ENCODE assay signal across 11 mouse cellular contexts in genomic region chr6:116668682-116669470, GRCm38 (mm10). TPM values are rescaled to one million over a fixed set of nuclear protein-coding genes. Genes with fewer than 3 reads are reported as not detected.
A peak's percentile ranks its signal among the peaks of the same experiment; 100 is the strongest.
DNase-seq lines count a peak whose midpoint lies in the region; ATAC-seq and TF ChIP-seq lines count a peak whose summit lies in the region.
"Had no signal": no experiment of that assay in that cellular context is flagged by ENCODE, and none has a peak within 500 bp of the region (broad histone marks: within the 10 kb centered on the region; RNA-seq: fewer than 3 reads in every experiment).

No protein-coding gene starts in this region.

- H3K4me1 ChIP-seq in lung, postnatal 0 days (ENCODE audit: insufficient read depth, low read depth, low read length), result peaks cover 7% of the 10 kb centered on the region; the same call in 1 of the 2 replicates
- peaks cover 68% of the 10 kb centered on the region for H3K4me1 ChIP-seq in embryonic facial prominence, embryonic 10.5 days

- no peak for TF ChIP-seq CTCF in lung, postnatal 0 days (IDR thresholded peaks at IDR 0.05)

- H3K27me3 ChIP-seq in lung, postnatal 0 days (replicated peaks; ENCODE audit: insufficient read depth, low read length), result no peaks in the 10 kb centered on the region
- peaks cover 32% of the 10 kb centered on the region for H3K27me3 ChIP-seq in embryonic facial prominence, embryonic 10.5 days (replicated peaks; ENCODE audit: low read depth, poor library complexity, severe bottlenecking)

- ATAC-seq in lung, postnatal 0 days, result 0 out of 2 replicates have a peak, but pooled peaks have one; percentile 14
- peak; percentile 38 for ATAC-seq in megakaryocyte-erythroid progenitor cell, adult 5-6 weeks (replicated peaks; ENCODE audit: low FRiP score, low TSS enrichment, poor library complexity, severe bottlenecking)

- no peak for TF ChIP-seq EP300 in lung, postnatal 0 days (IDR thresholded peaks at IDR 0.05)

- H3K9me3 ChIP-seq in lung, postnatal 0 days (ENCODE audit: low read length), result no peaks in the 10 kb centered on the region
- H3K9me3 ChIP-seq in embryonic facial prominence, embryonic 10.5 days, result no peaks in the 10 kb centered on the region

- no peak overlapping the region for H3K4me2 ChIP-seq in lung, postnatal 0 days (replicated peaks; ENCODE audit: low read depth, low read length)

- no peaks in the 10 kb centered on the region for H3K36me3 ChIP-seq in lung, postnatal 0 days (ENCODE audit: insufficient read depth, low read length)
- H3K36me3 ChIP-seq in embryonic facial prominence, embryonic 10.5 days (replicated peaks), result no peaks in the 10 kb centered on the region

- no peak overlapping the region for H3K9ac ChIP-seq in lung, postnatal 0 days (replicated peaks; ENCODE audit: low read depth)
- H3K9ac ChIP-seq: liver, embryonic 14.5 days had no signal

- DNase-seq in adrenal gland, postnatal 14 days, result peak; percentile 30
- no peak for DNase-seq in adrenal gland, adult 18-20 months (ENCODE audit: low spot score in 2 of 2)
- DNase-seq in lung, postnatal 0 days (ENCODE audit: low spot score), result peak; percentile 30
- DNase-seq in lung, postnatal 10 days, result no peak
- DNase-seq in embryonic facial prominence, embryonic 10.5 days (ENCODE audit: low spot score), result peak; percentile 38
- DNase-seq in left cerebral cortex, adult 11 months (ENCODE audit: low spot score), result no peak
- no peak for DNase-seq in adrenal gland, adult 2 months
- DNase-seq: cerebellum, postnatal 36 days; heart, postnatal 4 days had no signal

- no peak overlapping the region for H3K27ac ChIP-seq in lung, postnatal 0 days (ENCODE audit: low read length)
- no peak overlapping the region for H3K27ac ChIP-seq in embryonic facial prominence, embryonic 10.5 days (replicated peaks)
- H3K27ac ChIP-seq: liver, embryonic 14.5 days had no signal

- 35% methylated on average over 11 of the region's 11 CpGs for WGBS in lung, postnatal 0 days
- WGBS in embryonic facial prominence, embryonic 10.5 days, result 50% methylated on average over 11 of the region's 11 CpGs

- no peak overlapping the region for H3K4me3 ChIP-seq in lung, postnatal 0 days (ENCODE audit: low read depth, low read length)
- H3K4me3 ChIP-seq in embryonic facial prominence, embryonic 10.5 days, result no peak overlapping the region

RNA-seq across cellular contexts. Expression of gene Rassf4, which starts 4.9 kb away (rescaled TPM):
- 5.7 and 11.8 TPM in 2 replicates for total RNA-seq in adrenal gland, postnatal 14 days (2021)
- total RNA-seq in adrenal gland, adult 18-20 months (2021), result 1 to 10 TPM; 3.6 to 5.4 TPM
- 9.3 and 10.0 TPM in 2 replicates for polyA plus RNA-seq in lung, postnatal 0 days (2015; fragmentation: Nextera tagmentation; extraction: Ambion mirVana)
- polyA plus RNA-seq in embryonic facial prominence, embryonic 10.5 days (2016; fragmentation: Nextera tagmentation; extraction: Ambion mirVana), result 12.8 and 19.0 TPM in 2 replicates
- 2.0 and 2.4 TPM in 2 replicates for total RNA-seq in megakaryocyte-erythroid progenitor cell, adult 5-6 weeks (2014; fragmentation: Nextera tagmentation)
- 3.3 and 5.4 TPM in 2 replicates for total RNA-seq in megakaryocyte-erythroid progenitor cell, adult 5-6 weeks (2017)
- 1 to 10 TPM; 3.9 to 7.4 TPM for total RNA-seq in adrenal gland, adult 2 months (2021)
- polyA plus RNA-seq in adrenal gland, adult 2 months (2012; rRNA removed), result 2.3 TPM in 2 replicates

RNA-seq across cellular contexts. Expression of gene Depp1, which starts 18.5 kb away (rescaled TPM):
- 67.4 and 88.3 TPM in 2 replicates for total RNA-seq in adrenal gland, postnatal 14 days (2021)
- 10 to 100 TPM; 10.1 to 23.1 TPM for total RNA-seq in adrenal gland, adult 18-20 months (2021)
- polyA plus RNA-seq in lung, postnatal 0 days (2015; fragmentation: Nextera tagmentation; extraction: Ambion mirVana), result 79.3 and 86.1 TPM in 2 replicates
- polyA plus RNA-seq in embryonic facial prominence, embryonic 10.5 days (2016; fragmentation: Nextera tagmentation; extraction: Ambion mirVana), result 16.5 and 20.6 TPM in 2 replicates
- not detected in 2 replicates for total RNA-seq in megakaryocyte-erythroid progenitor cell, adult 5-6 weeks (2014; fragmentation: Nextera tagmentation)
- total RNA-seq in megakaryocyte-erythroid progenitor cell, adult 5-6 weeks (2017), result not detected in 2 replicates
- 10 to 100 TPM in 1 of 2 experiments, 1 to 10 TPM in 1; 3.8 to 13.4 TPM for total RNA-seq in adrenal gland, adult 2 months (2021)
- polyA plus RNA-seq in adrenal gland, adult 2 months (2012; rRNA removed), result 16.6 and 22.8 TPM in 2 replicates

RNA-seq across cellular contexts. Expression of gene Zfp422, which starts 40.1 kb away (rescaled TPM):
- total RNA-seq in adrenal gland, postnatal 14 days (2021), result 23.9 and 26.2 TPM in 2 replicates
- total RNA-seq in adrenal gland, adult 18-20 months (2021), result 10 to 100 TPM; 14.5 to 21.8 TPM
- polyA plus RNA-seq in lung, postnatal 0 days (2015; fragmentation: Nextera tagmentation; extraction: Ambion mirVana), result 58.1 and 64.4 TPM in 2 replicates
- polyA plus RNA-seq in embryonic facial prominence, embryonic 10.5 days (2016; fragmentation: Nextera tagmentation; extraction: Ambion mirVana), result 267 TPM in 2 replicates
- total RNA-seq in megakaryocyte-erythroid progenitor cell, adult 5-6 weeks (2014; fragmentation: Nextera tagmentation), result 32.6 and 36.2 TPM in 2 replicates
- 21.2 and 40.2 TPM in 2 replicates for total RNA-seq in megakaryocyte-erythroid progenitor cell, adult 5-6 weeks (2017)
- 10 to 100 TPM; 14.8 to 22.9 TPM for total RNA-seq in adrenal gland, adult 2 months (2021)
- 5.0 and 6.6 TPM in 2 replicates for polyA plus RNA-seq in adrenal gland, adult 2 months (2012; rRNA removed)

RNA-seq across cellular contexts. Expression of gene Tmem72, which starts 47.8 kb away (rescaled TPM):
- total RNA-seq in adrenal gland, postnatal 14 days (2021), result 0.04 and 0.08 TPM in 2 replicates
- under 1 TPM; 0.03 TPM for total RNA-seq in adrenal gland, adult 18-20 months (2021)
- 0.01 and 0.02 TPM in 2 replicates for polyA plus RNA-seq in lung, postnatal 0 days (2015; fragmentation: Nextera tagmentation; extraction: Ambion mirVana)
- 0.04 and 0.06 TPM in 2 replicates for polyA plus RNA-seq in embryonic facial prominence, embryonic 10.5 days (2016; fragmentation: Nextera tagmentation; extraction: Ambion mirVana)
- 0.11 and 0.27 TPM in 2 replicates for total RNA-seq in megakaryocyte-erythroid progenitor cell, adult 5-6 weeks (2014; fragmentation: Nextera tagmentation)
- total RNA-seq in megakaryocyte-erythroid progenitor cell, adult 5-6 weeks (2017), result under 0.01 and 0.09 TPM in 2 replicates
- total RNA-seq in adrenal gland, adult 2 months (2021), result under 1 TPM; 0.03 to 0.06 TPM
- under 0.01 TPM in 1 of 2 replicates, not detected in the other for polyA plus RNA-seq in adrenal gland, adult 2 months (2012; rRNA removed)

Comparison
In these comparisons a context has a peak if more than half of its experiments do, and no peak if none do; other contexts are left out.
1. DNase-seq: peak in adrenal gland, postnatal 14 days (single experiment), lung, postnatal 0 days (single experiment) and embryonic facial prominence, embryonic 10.5 days (single experiment); none in adrenal gland, adult 18-20 months (0 of 2), lung, postnatal 10 days (single experiment), left cerebral cortex, adult 11 months (single experiment) and adrenal gland, adult 2 months (single experiment).
2. RNA of gene Depp1, which starts 18.5 kb away (total RNA-seq): 67.4 to 88.3 TPM in adrenal gland, postnatal 14 days, 10.1 to 23.1 TPM in adrenal gland, adult 18-20 months and 3.8 to 13.4 TPM in adrenal gland, adult 2 months; not detected in megakaryocyte-erythroid progenitor cell, adult 5-6 weeks; every median in the first group is over 4 times any median in the second.